Mouse (Mus musculus) erythroblast, embryonic 14.5 days (primary cell): ENCODE results near the gene Slc3a2.

ENCODE experiments used
- GATA1 ChIP-seq: IDR thresholded peaks from 2 replicates; pipeline ENCODE4 v1.6.1; 2012; ENCODE audit warnings: low read length, inconsistent platforms, mixed read lengths
- TAL1 ChIP-seq: IDR thresholded peaks from 3 replicates; pipeline ENCODE4 v1.6.1; 2012; ENCODE audit warnings: low read length, inconsistent platforms, mixed read lengths

DNA sequence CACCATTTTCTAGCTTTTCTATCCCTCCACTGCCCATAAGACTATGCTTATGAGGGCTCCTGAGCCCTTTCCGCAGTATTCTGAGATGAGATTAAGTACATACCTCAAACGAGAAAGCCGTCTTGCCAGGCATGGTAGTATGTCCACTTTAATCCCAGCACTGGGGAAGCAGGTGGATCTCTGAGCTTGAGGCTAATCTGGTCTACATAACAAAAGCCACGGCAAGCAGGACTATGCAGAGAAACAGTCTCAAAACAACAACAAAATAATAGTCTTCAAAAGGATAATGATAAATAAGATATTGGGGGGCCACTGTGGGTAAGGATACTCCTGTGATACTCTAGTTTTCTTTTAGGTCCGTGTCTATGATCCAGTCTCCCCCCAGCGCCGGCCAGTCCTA, 15.7 kb upstream of the Slc3a2 start:
- TF ChIP-seq GATA1 (no peak), TAL1 (no peak)
